Mouse (Mus musculus) layer of hippocampus, adult 11-12 months (tissue): ENCODE results near the gene Nmd3.

Experiments
- DNase-seq: peaks from one replicate; pipeline ENCODE4 v3.0.0; 2022; ENCODE audit warnings: low spot score

Nmd3 gene

DNA sequence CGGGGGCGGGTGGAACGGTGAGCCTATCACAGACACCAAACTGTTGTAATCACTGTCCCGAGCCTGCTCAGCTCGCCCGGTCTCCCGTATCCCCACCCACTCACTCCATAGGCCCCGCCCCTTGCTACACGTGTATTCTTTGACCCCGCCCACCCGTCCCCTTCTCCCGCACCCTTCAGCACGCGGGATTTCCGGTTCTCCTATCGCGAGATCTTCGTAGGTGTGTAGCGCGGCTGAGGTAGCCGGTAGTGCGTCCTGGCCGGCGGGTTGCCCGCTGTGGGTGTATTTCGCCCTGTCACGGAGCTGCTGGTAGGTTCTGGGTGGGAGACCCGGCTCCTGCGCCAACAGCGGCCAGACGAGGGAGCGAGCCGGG, at the start of gene Nmd3:
TSS of gene Nmd3 (plus strand) at position 172 of the 373 bp plus-strand sequence.
- peak; percentile 88 for DNase-seq

DNA sequence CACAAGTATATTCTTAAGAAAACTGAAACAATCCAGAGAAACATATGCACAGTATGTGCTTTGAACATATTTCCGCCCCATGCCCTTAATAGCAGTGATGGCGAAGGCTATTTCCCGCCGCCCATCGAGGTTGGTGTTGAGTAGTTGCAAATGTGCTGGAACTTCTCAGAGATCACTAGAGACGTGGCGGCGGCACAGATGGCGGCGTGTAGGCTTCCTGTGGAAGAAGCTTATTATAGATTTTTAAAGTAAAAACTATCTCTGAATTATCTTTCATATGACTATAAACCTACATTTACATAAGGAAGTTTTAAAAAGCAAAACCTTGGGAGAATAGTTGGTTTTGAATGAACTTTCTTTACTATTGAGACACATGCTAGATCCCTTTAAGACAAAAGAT, 48.4 kb upstream of the Nmd3 start:
- no peak for DNase-seq

DNA sequence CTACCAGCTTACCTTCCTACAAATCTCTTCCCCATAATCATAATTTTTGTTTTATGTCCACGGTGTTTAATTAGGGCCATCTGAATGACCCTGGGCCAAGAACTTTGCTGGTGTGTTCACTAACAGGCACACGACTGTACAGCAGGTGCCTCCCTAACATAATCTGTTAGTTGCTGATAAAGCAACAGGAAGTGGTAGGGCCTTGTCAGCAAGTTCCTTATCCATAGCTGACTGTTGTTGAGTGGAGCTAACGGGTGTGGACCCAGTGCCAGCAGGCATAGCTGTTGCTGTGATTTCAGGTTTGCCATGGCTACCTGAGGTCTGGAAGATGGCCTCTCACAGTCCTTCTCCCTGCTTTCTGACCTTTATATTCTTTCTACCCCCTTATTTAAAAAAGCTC, 47.6 kb upstream of the Nmd3 start:
- DNase-seq = no peak

DNA sequence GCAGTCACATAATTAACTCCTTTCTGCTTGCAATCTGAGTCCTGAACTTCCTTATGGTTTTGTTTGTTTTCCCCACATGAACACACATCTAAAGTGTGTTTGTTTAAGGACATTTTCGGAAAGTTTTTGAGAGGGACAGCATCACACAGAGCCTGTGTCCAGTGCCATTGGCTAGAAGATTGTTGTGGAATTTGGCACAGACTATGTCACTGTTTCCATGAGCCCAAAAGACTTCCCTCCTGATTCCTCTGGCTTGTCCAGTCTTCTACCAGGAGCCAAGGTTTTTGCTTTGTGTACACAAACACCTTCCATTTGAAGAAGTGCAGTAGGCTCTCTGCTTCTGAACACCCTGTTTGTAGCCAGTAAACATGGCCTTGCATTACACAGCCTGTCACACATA, 32.0 kb upstream of the Nmd3 start:
- DNase-seq = no peak

DNA sequence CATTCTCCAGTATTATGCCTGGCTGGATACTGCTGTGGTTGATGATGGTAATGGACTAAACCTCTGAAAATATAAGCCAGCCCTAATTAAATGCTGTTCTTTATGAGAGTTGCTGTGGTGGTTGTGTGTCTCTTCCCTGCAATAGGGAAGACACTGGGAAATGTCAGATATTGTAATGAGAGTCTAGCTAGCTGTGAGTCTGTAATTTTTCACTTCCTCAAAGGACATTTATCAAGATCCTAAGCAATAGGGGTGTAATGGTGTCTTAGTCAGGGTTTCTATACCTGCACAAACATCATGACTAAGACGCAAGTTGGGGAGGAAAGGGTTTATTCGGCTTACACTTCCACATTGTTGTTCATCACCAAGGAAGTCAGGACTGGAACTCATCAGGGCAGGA, 30.8 kb upstream of the Nmd3 start:
- no peak for DNase-seq

DNA sequence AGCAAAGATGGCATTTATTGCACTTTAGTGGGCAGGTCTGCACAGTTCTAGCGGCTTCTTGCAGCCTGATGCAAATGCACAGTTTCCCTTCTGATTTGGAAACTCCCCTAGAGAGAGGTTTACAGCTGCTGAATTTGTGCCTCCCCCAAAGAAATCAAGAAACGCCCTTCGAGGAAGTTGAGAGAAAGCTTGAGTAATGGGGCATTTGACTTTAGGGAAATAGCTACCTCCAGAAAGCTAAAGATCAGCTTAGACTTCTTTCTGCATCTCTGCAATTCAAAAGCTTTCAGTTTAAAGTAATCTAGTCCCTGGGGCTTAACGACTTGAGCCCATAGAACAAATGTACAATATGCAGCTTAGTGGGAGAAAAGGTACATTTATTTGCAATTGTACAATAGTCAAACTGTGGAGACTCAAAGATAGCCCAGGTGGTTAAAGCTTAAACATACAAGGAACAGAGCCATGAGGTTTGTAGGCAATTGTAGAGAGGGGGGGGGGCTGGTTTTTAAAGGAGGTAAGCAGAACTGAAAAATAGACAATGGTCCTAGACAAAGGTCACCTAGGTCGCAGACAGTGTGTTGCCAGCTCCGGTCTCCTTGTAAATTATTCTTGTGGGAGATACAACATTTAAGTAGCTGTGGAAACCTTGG, 21.8 kb upstream of the Nmd3 start:
- DNase-seq = no peak

DNA sequence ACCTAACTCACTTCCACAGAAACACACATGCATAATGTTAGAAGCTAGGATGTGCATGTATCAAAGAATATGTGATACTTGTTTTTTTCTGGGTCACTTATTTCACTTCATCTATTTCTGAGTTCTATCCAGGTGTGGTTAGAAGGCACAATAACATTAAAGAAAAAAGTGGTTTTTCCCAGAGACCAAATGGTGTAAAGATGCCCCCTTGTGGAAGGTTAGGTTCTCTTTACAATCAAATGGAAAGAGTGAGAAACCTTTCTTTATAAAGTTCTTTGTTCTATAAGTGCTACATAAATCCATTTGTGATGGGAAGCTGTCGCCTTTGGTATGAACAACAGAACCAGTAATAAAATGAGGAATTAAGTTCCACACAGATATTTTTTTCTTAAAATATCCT, 19.9 kb upstream of the Nmd3 start:
- no peak for DNase-seq

DNA sequence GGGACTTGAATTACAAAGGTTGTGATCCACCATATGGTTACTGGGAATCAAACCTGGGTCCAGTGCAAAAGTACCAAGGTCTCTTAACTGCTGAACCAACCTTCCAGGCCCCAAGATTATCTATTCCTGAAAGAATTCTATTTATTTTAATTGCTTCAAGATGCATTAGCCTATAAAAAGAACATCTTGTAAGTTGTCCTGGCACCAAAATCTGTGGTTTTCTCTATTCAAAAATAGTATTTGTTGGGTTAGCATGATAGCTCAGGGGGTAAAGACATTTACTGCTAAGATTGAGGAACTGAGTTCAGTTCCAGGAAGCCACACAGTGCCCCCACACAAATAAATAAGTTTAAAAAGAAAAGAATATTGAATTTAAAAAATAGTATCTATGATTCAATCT, 19.4 kb upstream of the Nmd3 start:
- no peak for DNase-seq

DNA sequence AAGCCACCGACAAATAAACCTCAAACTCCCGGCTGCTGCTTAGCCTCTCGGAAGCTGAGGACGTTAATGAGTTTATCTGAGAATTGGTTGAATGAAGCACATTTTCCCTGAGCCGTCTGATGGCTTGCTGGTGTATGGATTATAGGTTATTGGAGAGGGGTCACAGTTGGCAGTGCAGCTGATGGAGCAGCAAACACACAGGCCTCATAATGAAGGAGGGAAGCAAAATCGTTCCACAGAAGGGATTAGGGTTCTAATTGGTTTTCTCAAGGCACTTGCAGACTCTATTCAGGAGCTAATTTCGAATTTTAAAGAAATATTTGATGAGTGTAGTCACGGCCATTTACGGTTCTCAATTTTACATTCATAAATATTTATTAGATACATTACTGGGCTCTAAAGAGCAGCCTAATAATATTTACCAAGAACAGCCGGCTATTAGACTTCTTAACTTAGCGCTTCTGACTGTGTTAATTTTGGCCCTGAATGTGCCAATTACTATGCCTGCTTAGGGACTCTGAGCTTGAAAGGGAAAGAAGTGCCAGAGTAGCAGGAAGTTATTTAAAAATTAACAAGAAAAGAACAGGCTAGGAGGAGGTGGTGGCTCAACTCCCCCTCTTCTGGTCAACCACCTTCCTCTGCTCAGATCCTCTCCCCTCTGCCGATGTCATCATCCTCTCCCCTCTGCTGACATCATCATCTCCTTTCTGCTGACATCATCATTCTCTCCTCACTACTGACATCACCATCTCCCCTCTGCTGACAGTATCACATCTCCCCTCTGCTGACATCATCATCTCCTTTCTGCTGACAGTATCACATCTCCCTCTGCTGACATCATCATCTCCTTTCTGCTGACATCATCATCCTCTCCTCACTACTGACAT, 12.5 kb upstream of the Nmd3 start:
- no peak for DNase-seq

DNA sequence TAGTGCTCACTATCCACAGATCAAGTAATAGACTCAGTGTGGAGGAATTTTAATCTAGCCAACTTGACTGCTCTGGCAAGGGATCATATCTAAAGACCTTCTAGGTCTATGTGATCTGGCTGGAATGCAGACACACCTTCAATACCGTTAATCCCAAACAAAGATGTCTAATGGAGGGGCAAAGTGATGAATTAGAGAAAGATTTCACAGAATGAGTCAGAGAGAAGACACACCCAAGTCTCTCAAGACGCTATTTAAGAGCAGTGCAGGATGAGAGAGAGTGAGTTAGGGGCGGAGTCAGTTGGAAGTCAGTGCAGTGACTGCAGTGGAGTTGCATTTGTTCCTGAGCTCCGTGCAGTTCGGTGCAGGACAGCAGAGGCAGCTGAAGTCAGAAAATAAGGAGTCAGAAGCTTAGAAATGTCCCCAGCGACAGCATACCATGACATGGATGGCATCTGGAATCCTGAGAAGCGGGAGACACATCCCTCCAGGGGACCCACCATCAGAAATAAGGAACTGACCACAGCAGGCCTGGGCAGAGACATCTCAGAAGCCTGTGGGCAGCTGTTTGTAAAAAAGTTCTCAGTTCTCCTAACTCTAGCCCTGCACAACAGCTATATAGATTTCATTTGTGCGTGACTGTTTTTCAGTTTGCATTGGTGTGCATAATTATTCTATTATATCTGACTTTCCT, 9.7 kb upstream of the Nmd3 start:
- no peak for DNase-seq

DNA sequence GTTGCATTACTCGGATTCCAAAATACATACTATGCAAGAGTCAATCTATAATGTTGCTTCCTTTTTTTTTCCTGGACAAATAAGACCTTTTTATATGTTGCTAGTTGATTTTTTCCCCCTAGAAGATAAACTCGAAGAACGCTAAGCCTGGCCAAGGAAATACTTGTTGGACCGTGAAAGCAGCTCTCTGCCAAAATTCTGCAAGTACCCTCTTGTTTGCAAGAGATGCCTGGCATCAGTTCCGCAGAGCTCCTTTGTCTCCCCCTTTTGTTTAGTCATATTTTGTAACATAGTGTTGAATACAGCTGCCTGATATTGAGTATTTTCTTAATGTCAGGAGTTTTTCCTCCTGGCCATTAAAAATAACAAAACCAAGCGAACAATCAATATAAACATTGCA, 4.3 kb upstream of the Nmd3 start:
- DNase-seq = no peak

DNA sequence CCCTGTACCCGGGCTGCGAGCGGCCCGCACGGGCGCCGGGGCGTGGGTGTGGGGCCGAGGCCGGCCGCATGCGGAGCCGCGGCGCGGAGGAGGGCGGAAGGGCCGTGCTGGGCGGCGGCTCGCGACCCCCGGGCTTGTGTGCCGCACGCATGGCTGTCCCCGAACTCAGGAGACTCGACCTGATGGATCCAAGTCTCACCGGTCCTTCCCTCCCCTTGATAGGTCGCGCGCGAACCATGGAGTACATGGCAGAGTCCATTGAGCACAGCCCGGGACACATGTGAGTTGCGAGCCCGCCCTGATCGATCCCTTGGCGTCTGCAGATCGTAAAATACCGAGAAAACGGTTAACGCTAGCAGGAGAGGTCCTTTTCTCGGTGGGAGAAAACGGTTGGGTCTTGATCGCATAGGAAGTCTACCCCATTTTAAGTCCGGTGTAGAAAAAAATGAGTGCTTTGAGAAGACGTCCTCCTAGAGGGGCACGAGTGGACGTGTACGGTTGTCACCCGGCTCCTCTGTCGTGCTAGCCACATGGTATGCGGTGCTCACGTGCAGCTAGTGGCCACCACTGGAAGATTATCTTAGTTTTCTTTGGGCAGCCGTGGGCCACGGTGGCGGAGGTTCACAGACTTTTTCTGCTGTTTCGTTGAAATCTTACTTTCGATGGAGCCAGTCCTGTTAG, 542 bp downstream of the Nmd3 start:
- DNase-seq = peak; percentile 35

DNA sequence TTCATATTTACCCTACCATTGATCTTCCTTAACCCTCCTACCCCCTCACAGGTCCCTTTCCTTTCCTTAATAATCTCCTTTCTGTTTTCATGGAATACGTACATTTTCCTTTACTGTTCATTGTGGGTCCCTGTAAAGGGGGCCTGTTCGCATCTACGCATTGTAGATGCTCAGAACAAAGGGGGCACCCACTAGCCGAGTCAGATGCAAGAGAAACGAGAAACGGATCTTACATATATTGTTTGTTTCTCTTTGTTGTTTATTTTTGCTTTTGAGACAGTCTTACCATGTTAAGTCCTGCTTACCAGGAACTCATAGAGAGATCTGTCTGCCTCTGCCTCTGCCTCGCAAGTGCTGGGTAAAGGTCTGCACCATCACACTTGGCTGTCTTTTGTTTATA, 1.4 kb downstream of the Nmd3 start:
- DNase-seq = no peak

DNA sequence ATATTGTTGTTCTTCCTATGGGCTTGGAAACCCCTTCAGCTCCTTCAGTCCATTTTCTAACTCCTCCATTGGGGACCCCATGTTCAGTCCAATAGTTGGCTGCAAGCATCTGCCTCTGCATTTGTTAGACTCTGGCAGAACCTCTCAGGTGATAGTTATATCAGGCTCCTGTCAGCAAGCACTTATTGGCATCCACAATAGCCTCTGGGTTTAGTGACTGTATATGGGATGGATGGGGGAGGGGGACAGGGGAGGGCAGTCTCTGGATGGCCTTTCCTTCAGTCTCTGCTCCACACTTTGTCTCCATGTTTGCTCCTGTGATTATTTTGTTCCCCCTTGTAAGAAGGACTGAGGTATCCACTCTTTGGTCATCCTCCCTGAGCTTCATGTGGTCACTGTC, 9.1 kb downstream of the Nmd3 start:
- DNase-seq = no peak

DNA sequence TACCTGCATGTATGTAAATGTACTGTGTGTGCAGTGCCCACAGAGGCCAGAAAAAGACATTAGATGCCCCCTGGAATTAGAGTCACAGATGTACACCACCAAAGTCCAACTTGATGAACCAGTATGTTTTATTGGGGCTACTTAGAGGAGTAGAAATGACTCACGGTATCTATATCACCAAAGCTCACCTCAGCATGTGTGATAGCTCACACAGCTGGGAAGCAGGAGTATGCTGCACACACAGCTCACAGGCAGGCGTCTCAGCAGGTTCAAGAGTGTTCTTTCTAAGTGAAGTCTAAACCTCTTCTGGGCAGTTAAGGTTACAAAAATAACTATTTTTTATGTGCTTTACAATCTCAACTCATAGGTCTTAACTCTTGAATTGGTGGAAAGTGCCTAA, 12.2 kb downstream of the Nmd3 start:
- DNase-seq = no peak

DNA sequence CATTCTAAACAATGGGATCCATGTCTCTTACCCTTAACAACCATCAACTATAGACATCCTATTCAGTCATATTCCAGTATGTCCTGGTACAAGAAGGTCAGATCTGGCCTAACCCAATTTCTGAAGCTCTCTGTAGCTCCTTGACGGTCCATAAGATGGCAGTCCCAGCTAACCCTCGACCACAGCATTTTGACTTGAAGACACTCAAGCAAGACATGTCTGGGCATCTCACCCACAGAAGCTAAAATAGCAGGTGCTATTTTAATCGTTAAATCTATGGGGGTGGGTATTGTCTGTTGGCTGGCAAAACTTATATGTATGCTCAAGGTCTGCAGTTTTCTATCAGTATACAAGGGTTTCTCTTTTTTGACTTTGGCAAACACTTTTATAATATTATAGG, 33.4 kb downstream of the Nmd3 start:
- no peak for DNase-seq

DNA sequence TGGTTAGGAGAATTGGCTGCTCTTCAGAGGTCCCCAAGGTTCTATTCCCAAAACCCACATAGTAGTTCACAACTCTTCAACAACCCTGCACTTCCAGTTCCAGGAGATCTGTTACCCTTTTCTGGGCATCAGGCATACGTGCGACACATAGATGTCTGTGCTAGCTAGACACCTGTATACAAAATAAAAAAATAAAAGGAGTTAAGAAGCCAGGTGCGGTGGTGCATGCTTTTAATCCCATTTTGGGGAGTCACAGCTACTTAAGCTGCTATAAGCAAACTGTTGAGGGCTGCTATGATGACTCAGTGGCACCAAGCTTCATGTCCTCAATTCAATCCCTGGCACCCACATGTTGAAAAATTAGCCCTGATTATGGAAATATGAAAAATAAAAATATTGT, 34.2 kb downstream of the Nmd3 start:
- no peak for DNase-seq

DNA sequence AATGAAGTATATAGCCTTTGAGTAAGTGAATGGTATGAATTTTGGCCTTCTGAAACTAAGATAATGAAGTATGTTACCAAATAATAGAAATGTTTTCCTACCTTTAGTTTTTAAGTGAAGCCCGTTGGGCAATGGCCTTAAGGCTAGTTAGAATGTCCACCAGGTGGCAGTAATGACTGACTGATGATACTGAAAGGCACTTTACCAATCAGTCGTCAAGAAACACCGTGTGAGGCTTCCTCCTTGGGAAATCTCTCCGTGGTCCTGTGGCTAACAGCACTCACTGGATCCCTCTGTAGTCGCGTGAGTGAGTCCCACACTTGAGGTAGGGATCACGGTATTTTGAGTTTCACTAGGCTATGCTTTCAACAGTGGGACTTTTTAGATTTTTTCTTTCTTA, 34.7 kb downstream of the Nmd3 start:
- DNase-seq = peak; percentile 83

DNA sequence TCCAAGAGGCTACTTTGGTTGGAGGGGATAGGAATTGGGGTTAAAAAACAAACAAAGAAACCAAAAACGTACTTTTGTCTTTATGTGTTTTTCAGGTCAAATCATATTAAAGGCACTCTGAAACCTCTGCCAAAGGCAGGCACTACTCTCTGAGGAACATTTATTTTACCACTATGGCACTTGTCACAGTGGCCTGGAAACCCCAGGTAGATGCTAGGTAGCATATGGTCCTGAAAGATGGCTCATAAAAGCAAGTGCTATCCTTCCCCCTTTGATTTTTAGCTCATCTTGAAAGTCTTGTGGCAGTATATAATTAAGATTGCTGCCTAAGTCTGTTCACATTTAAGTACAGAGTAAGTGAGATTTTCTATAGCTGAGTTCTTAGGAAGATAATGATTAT, 35.7 kb downstream of the Nmd3 start:
- no peak for DNase-seq

DNA sequence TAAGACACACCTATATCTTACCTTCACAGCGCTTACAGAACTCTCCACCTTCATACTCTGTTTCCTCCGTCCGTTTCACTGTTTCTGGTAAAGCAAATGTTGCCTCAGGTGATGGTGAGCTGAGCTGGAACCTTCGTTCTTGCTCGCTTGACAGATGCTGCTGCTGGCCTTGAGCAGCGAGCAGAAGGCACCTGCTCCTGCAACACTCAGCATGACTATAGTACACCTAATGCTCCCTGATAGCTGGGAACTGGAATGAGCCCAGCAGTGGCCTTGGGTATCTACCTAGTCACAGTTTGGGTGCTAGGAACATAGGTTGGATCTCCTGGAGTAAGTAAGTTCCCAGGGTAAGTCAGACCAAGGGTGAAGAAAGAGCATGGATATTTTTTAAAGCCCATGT, 38.3 kb downstream of the Nmd3 start:
- no peak for DNase-seq

DNA sequence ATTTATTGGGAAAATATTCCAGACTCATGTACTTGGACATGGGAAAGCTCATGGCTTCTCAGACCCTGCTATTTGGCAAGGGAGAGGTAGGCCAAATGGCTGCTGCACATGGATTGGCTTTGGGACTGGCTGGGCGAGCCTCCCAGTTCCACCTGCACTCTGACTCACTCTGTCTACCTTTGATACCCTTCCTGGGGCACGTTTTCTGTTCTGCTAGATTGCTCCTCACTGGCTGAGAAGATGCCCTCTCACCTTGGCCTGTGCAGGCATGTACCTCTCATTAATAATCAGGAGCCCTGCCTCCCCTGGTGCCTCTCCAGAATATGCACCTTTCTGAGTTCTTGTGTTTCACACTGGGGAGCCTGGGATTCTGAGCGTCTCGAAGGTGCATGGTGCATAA, 39.4 kb downstream of the Nmd3 start:
- no peak for DNase-seq

DNA sequence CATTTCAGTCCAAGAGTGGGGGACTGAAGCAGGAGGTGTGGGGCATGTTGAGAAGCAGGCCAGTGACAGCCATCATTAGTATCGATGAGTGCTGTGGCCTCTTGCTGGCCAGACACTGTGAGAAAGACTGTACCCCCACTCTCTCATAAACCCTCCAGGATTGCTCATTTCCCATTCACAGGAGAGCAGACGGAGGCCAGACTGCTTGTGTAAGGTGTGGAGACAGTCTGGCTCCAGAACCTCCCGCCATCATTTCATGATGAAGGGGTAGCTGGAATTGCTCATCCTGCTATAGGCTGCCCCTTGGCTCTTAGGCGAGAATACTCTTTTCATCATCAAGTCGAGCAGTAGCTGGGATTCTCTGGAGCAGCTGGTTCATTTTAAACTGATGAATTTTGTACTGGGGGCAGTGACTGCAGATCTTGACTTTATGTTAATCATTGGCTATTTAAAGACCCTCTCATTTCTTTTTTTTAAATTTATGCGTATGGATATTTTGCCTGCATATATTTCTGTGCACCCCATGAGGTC, 41.1 kb downstream of the Nmd3 start:
- no peak for DNase-seq
